26 mouse cellular contexts compared by ENCODE assay signal in genomic region chr12:3907418-3907817, GRCm38 (mm10). TPM values are rescaled to one million over a fixed set of nuclear protein-coding genes. Genes with fewer than 3 reads are reported as not detected.
"Had no signal": no experiment of that assay in that cellular context is flagged by ENCODE, and none has a peak within 500 bp of the region (broad histone marks: within the 10 kb centered on the region; RNA-seq: fewer than 3 reads in every experiment).

No protein-coding gene starts in this region.

- H3K9ac ChIP-seq: heart, embryonic 12.5 days; hindbrain, embryonic 13.5 days; hindbrain, embryonic 15.5 days; intestine, embryonic 15.5 days; limb, embryonic 12.5 days; liver, embryonic 13.5 days; liver, embryonic 15.5 days had no signal

- H3K4me3 ChIP-seq: heart, embryonic 10.5 days; heart, embryonic 12.5 days; hindbrain, embryonic 13.5 days; hindbrain, embryonic 15.5 days; intestine, embryonic 15.5 days; layer of hippocampus, adult 2 months; left cerebral cortex, adult 2 months; limb, embryonic 10.5 days; limb, embryonic 12.5 days; liver, embryonic 13.5 days; liver, embryonic 15.5 days had no signal

- H3K27me3 ChIP-seq: heart, embryonic 12.5 days; hindbrain, embryonic 13.5 days; hindbrain, embryonic 15.5 days; intestine, embryonic 15.5 days; limb, embryonic 12.5 days; liver, embryonic 13.5 days; liver, embryonic 15.5 days had no signal

- DNase-seq: gastrocnemius, postnatal 14 days; gastrocnemius, postnatal 36 days; heart, adult 18-20 months; heart, postnatal 14 days; heart, postnatal 36 days; kidney, adult 18-20 months; kidney, adult 8-10 months; kidney, postnatal 10 days; kidney, postnatal 25 days; liver; liver, embryonic 13.5 days had no signal

- H3K4me2 ChIP-seq: heart, embryonic 12.5 days; hindbrain, embryonic 13.5 days; hindbrain, embryonic 15.5 days; intestine, embryonic 15.5 days; limb, embryonic 12.5 days; liver, embryonic 11.5 days; liver, embryonic 13.5 days; liver, embryonic 15.5 days had no signal

- H3K27ac ChIP-seq: heart, embryonic 10.5 days; hindbrain, embryonic 13.5 days; hindbrain, embryonic 15.5 days; intestine, embryonic 15.5 days; layer of hippocampus, adult 2 months; left cerebral cortex, adult 2 months; limb, embryonic 10.5 days; limb, embryonic 12.5 days; liver, embryonic 13.5 days; liver, embryonic 15.5 days had no signal

- H3K9me3 ChIP-seq: heart, embryonic 10.5 days; heart, embryonic 12.5 days; hindbrain, embryonic 13.5 days; hindbrain, embryonic 15.5 days; intestine, embryonic 15.5 days; limb, embryonic 10.5 days; limb, embryonic 12.5 days; liver, embryonic 13.5 days; liver, embryonic 15.5 days had no signal

- H3K4me1 ChIP-seq: hindbrain, embryonic 13.5 days; hindbrain, embryonic 15.5 days; intestine, embryonic 15.5 days; limb, embryonic 10.5 days; limb, embryonic 12.5 days; liver, embryonic 13.5 days had no signal

- ATAC-seq: inflammation-experienced regulatory T-cells, adult 6 months; intestine, embryonic 15.5 days; intestine, postnatal 0 days had no signal

RNA-seq across cellular contexts. Expression of gene Pomc, which starts 47.3 kb away (rescaled TPM):
- total RNA-seq: gastrocnemius, adult 18-20 months; gastrocnemius, postnatal 36 days; hematopoietic stem cell, adult 5-6 weeks had no signal
